Mouse (Mus musculus) intestine, postnatal 0 days (tissue): ENCODE measurements around the gene Gm42957. TPM values are rescaled to one million over a fixed set of nuclear protein-coding genes. Genes with fewer than 3 reads are reported as not detected.

ENCODE experiments used
- ATAC-seq: fragments of 200-750 bp; cut with Nextera tagmentation; 2 replicates; pipeline ENCODE4 v1.8.0; 2017; ENCODE audit warnings: mild to moderate bottlenecking, moderate TSS enrichment, moderate library complexity
- H3K27ac ChIP-seq: fragments of 300-500 bp; sonication (generic); 2 replicates; pipeline ENCODE4 v1.5.1; 2014; ENCODE audit warnings: mild to moderate bottlenecking, low read depth, low read length, moderate library complexity
- H3K27me3 ChIP-seq: fragments of 300-500 bp; sonication (generic); replicated peaks from 2 replicates; pipeline ENCODE4 v1.6.1; 2014; ENCODE audit warnings: low read length, mixed read lengths; ENCODE audit not compliant: control insufficient read depth, insufficient read depth
- H3K36me3 ChIP-seq: fragments of 300-500 bp; sonication (generic); 2 replicates; pipeline ENCODE4 v1.6.1; 2014; ENCODE audit warnings: mild to moderate bottlenecking, moderate library complexity; ENCODE audit not compliant: control insufficient read depth, insufficient read depth
- H3K4me1 ChIP-seq: fragments of 300-500 bp; sonication (generic); replicated peaks from 2 replicates; pipeline ENCODE4 v1.6.1; 2014; ENCODE audit warnings: antibody characterized with exemption, low read length, mixed read lengths; ENCODE audit not compliant: control insufficient read depth, insufficient read depth
- H3K4me2 ChIP-seq: fragments of 300-500 bp; sonication (generic); replicated peaks from 2 replicates; pipeline ENCODE4 v1.6.1; 2014; ENCODE audit warnings: low read depth, mild to moderate bottlenecking, moderate library complexity
- H3K4me3 ChIP-seq: fragments of 300-500 bp; sonication (generic); 2 replicates; pipeline ENCODE4 v1.5.1; 2014; ENCODE audit warnings: low read depth, low read length
- H3K9ac ChIP-seq: fragments of 300-500 bp; sonication (generic); 2 replicates; pipeline ENCODE4 v1.6.1; 2014; ENCODE audit warnings: mild to moderate bottlenecking, low read depth, low read length
- H3K9me3 ChIP-seq: fragments of 300-500 bp; sonication (generic); 2 replicates; pipeline ENCODE4 v1.6.1; 2016; ENCODE audit warnings: mixed run types; ENCODE audit not compliant: control insufficient read depth
- CTCF ChIP-seq: sonication (generic); IDR thresholded peaks from 2 replicates; pipeline ENCODE4 v1.5.1; 2016; ENCODE audit warnings: low read depth, mild to moderate bottlenecking, control low read depth, antibody characterized with exemption, moderate library complexity
- WGBS: fragments of 180-500 bp; shearing (Covaris S2); extraction: QIAGEN DNeasy Blood & Tissue Kit; methylation state at CpG from one replicate; pipeline ENCODE4 v1.1.7; 2014; 5-methylcytosine and 5-hydroxymethylcytosine counted together
- polyA plus RNA-seq: library from polyadenylated mRNA; unstranded; fragments of >200 nt; fragmentation: Nextera tagmentation; extraction: Ambion mirVana; gene quantifications from 2 replicates; pipeline ENCODE4 v1.2.1, GENCODE M21; 2015

Gene Gm42957
- polyA plus RNA-seq, 1 experiment from 2014 or later = not detected

- Histone ChIP-seq H3K36me3 (peaks cover 41% of the 10 kb centered on the region), H3K9ac (no peak overlapping the region), H3K4me1 (no peaks in the 10 kb centered on the region), H3K4me3 (no peak overlapping the region), H3K27me3 (no peaks in the 10 kb centered on the region), H3K27ac (no peak overlapping the region), H3K9me3 (no peaks in the 10 kb centered on the region), H3K4me2 (no peak overlapping the region)
- no peak for ATAC-seq
- WGBS = 63% methylated on average over 19 of the region's 19 CpGs
- TF ChIP-seq CTCF = no peak
Measured at GRCm38 (mm10) chr3:96698993-96699690, 63.9 kb downstream of the Gm42957 start.

GRCm38 (mm10) chr3:96700376-96700775 is 65.1 kb downstream of the Gm42957 start:
- no peak overlapping the region for H3K9ac ChIP-seq
- peaks cover 52% of the 10 kb centered on the region for H3K36me3 ChIP-seq
- no peak overlapping the region for H3K4me3 ChIP-seq
- H3K4me2 ChIP-seq = no peak overlapping the region
- no peaks in the 10 kb centered on the region for H3K9me3 ChIP-seq
- H3K27me3 ChIP-seq = no peaks in the 10 kb centered on the region
- H3K4me1 ChIP-seq = no peaks in the 10 kb centered on the region
- WGBS = 54% methylated on average over 7 of the region's 7 CpGs
- ATAC-seq = no peak
- peak; percentile 68 for TF ChIP-seq CTCF
- H3K27ac ChIP-seq = no peak overlapping the region

- H3K4me3 ChIP-seq = no peak overlapping the region
- H3K4me1 ChIP-seq = no peaks in the 10 kb centered on the region
- no peaks in the 10 kb centered on the region for H3K9me3 ChIP-seq
- H3K27ac ChIP-seq = no peak overlapping the region
- no peak overlapping the region for H3K4me2 ChIP-seq
- no peak for ATAC-seq
- no peak overlapping the region for H3K9ac ChIP-seq
- peaks cover 52% of the 10 kb centered on the region for H3K36me3 ChIP-seq
- TF ChIP-seq CTCF = no peak
- no peaks in the 10 kb centered on the region for H3K27me3 ChIP-seq
- 93% methylated on average over 4 of the region's 4 CpGs for WGBS
Measured at GRCm38 (mm10) chr3:96701003-96701402, 65.7 kb downstream of the Gm42957 start.

Other genes with a start within 250 kb of the Gm42957 start
- 0.54 and 0.56 TPM in 2 replicates for gene BC107364, start 183.2 kb upstream of the Gm42957 start, polyA plus RNA-seq
- gene Hfe2, start 110.3 kb upstream of the Gm42957 start, polyA plus RNA-seq = 0.07 TPM in 1 of 2 replicates, not detected in the other
- 244 and 254 TPM in 2 replicates for gene Txnip, start 77.5 kb upstream of the Gm42957 start, polyA plus RNA-seq
- 0.31 and 0.41 TPM in 2 replicates for gene Gm16253, start 58.5 kb upstream of the Gm42957 start, polyA plus RNA-seq
- 16.4 and 18.7 TPM in 2 replicates for gene Polr3gl, start 41.3 kb upstream of the Gm42957 start, polyA plus RNA-seq
- 0.92 and 1.3 TPM in 2 replicates for gene Ankrd34a, start 38.8 kb upstream of the Gm42957 start, polyA plus RNA-seq
- 2.2 and 2.4 TPM in 2 replicates for gene Lix1l, start 34.3 kb upstream of the Gm42957 start, polyA plus RNA-seq
- gene Rbm8a, start 5.5 kb upstream of the Gm42957 start, polyA plus RNA-seq = 72.7 and 73.8 TPM in 2 replicates
- gene Pex11b, start 98 bp upstream of the Gm42957 start, polyA plus RNA-seq = 33.2 and 36.8 TPM in 2 replicates
- gene Itga10, start 10.1 kb downstream of the Gm42957 start, polyA plus RNA-seq = 0.17 and 0.21 TPM in 2 replicates
- 0.22 and 0.29 TPM in 2 replicates for gene Ankrd35, start 34.7 kb downstream of the Gm42957 start, polyA plus RNA-seq
- gene Pias3, start 60.9 kb downstream of the Gm42957 start, polyA plus RNA-seq = 15.2 and 16.1 TPM in 2 replicates
- gene Nudt17, start 73.1 kb downstream of the Gm42957 start, polyA plus RNA-seq = 2.2 and 2.8 TPM in 2 replicates
- 19.7 and 20.5 TPM in 2 replicates for gene Polr3c, start 92.2 kb downstream of the Gm42957 start, polyA plus RNA-seq
- gene Rnf115, start 92.2 kb downstream of the Gm42957 start, polyA plus RNA-seq = 58.7 and 61.6 TPM in 2 replicates
- 224 and 258 TPM in 2 replicates for gene Pdzk1, start 193.8 kb downstream of the Gm42957 start, polyA plus RNA-seq
- gene Cd160, start 193.9 kb downstream of the Gm42957 start, polyA plus RNA-seq = 0.66 and 0.84 TPM in 2 replicates